ENCODE assay signal across 11 mouse cellular contexts in the genomic region with DNA sequence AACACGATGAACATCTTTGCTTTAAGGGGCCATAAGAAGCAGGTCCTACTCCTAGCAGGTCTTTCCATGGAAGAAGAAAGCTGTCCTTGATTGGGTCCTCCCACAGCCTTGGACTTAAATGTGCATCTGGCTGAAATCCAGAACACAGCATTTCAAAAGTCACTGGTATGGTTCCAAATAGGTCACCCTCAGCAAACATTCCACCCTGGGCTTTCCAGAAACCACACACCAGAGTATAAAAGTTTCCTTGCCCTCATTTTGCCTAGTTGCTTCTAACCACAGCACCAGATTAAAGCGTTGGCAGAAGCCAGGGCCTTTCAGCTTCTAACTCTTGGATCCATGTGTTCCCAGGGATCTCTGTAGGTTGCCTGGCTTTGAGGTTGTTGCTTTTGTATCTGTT. TPM values are rescaled to one million over a fixed set of nuclear protein-coding genes. Genes with fewer than 3 reads are reported as not detected.
DNase-seq lines count a peak whose midpoint lies in the region; ATAC-seq and TF ChIP-seq lines count a peak whose summit lies in the region.
"Had no signal": no experiment of that assay in that cellular context is flagged by ENCODE, and none has a peak within 500 bp of the region (broad histone marks: within the 10 kb centered on the region; RNA-seq: fewer than 3 reads in every experiment).

No protein-coding gene starts in this region.

- H3K4me3 ChIP-seq in lung, postnatal 0 days (ENCODE audit: low read depth, low read length), result no peak overlapping the region
- no peak overlapping the region for H3K4me3 ChIP-seq in hindbrain, embryonic 12.5 days
- H3K4me3 ChIP-seq: forebrain, embryonic 12.5 days; hindbrain, embryonic 15.5 days; midbrain, embryonic 12.5 days had no signal

- no peak overlapping the region for H3K9ac ChIP-seq in lung, postnatal 0 days (replicated peaks; ENCODE audit: low read depth)
- H3K9ac ChIP-seq in hindbrain, embryonic 12.5 days, result no peak overlapping the region
- H3K9ac ChIP-seq: forebrain, embryonic 12.5 days; hindbrain, embryonic 15.5 days; midbrain, embryonic 12.5 days had no signal

- peak; percentile 62 for ATAC-seq in lung, postnatal 0 days
- no peak for ATAC-seq in hindbrain, embryonic 12.5 days (ENCODE audit: low FRiP score)

- H3K4me2 ChIP-seq in lung, postnatal 0 days (replicated peaks; ENCODE audit: low read depth, low read length), result no peak overlapping the region
- no peak overlapping the region for H3K4me2 ChIP-seq in hindbrain, embryonic 12.5 days (replicated peaks)
- H3K4me2 ChIP-seq: forebrain, embryonic 12.5 days; hindbrain, embryonic 15.5 days; midbrain, embryonic 12.5 days had no signal

- no peaks in the 10 kb centered on the region for H3K27me3 ChIP-seq in lung, postnatal 0 days (replicated peaks; ENCODE audit: insufficient read depth, low read length)
- H3K27me3 ChIP-seq in hindbrain, embryonic 12.5 days, result no peaks in the 10 kb centered on the region
- H3K27me3 ChIP-seq: forebrain, embryonic 12.5 days; hindbrain, embryonic 15.5 days; midbrain, embryonic 12.5 days had no signal

- peak; percentile 15 to 56 for DNase-seq in kidney, adult 8-10 months
- DNase-seq in kidney, postnatal 4 days, result no peak
- peak; percentile 66 to 92 for DNase-seq in adrenal gland, adult (ENCODE audit: inconsistent age in 2 of 2, low spot score in 1 of 2)
- peak; percentile 63 for DNase-seq in fat pad, adult 2 months (ENCODE audit: extremely low read depth, low read depth, low spot score)
- DNase-seq in lung, postnatal 0 days (ENCODE audit: low spot score), result peak; percentile 88
- DNase-seq in embryo, embryonic 10 days (ENCODE audit: low spot score), result no peak
- DNase-seq: left cerebral cortex, postnatal 4 days had no signal

- peaks cover 16% of the 10 kb centered on the region; the same call in 1 of the 2 replicates for H3K4me1 ChIP-seq in lung, postnatal 0 days (ENCODE audit: insufficient read depth, low read depth, low read length)
- no peaks in the 10 kb centered on the region for H3K4me1 ChIP-seq in hindbrain, embryonic 12.5 days
- H3K4me1 ChIP-seq: hindbrain, embryonic 15.5 days had no signal

- peak; percentile 38; the same call in 1 of the 2 replicates for TF ChIP-seq EP300 in lung, postnatal 0 days (IDR thresholded peaks at IDR 0.05)

- no peak for TF ChIP-seq CTCF in lung, postnatal 0 days (IDR thresholded peaks at IDR 0.05)

- 57% methylated on average over 2 of the region's 2 CpGs for WGBS in lung, postnatal 0 days
- 79% methylated on average over 2 of the region's 2 CpGs for WGBS in hindbrain, embryonic 12.5 days

- no peaks in the 10 kb centered on the region for H3K9me3 ChIP-seq in lung, postnatal 0 days (ENCODE audit: low read length)
- H3K9me3 ChIP-seq in hindbrain, embryonic 12.5 days (replicated peaks), result no peaks in the 10 kb centered on the region
- H3K9me3 ChIP-seq: forebrain, embryonic 12.5 days; hindbrain, embryonic 15.5 days; midbrain, embryonic 12.5 days had no signal

- no peaks in the 10 kb centered on the region for H3K36me3 ChIP-seq in lung, postnatal 0 days (ENCODE audit: insufficient read depth, low read length)
- H3K36me3 ChIP-seq in hindbrain, embryonic 12.5 days, result no peaks in the 10 kb centered on the region
- H3K36me3 ChIP-seq: forebrain, embryonic 12.5 days; hindbrain, embryonic 15.5 days; midbrain, embryonic 12.5 days had no signal

- peak overlapping the region; percentile 65 for H3K27ac ChIP-seq in lung, postnatal 0 days (ENCODE audit: low read length)
- no peak overlapping the region for H3K27ac ChIP-seq in hindbrain, embryonic 12.5 days
- H3K27ac ChIP-seq: forebrain, embryonic 12.5 days; hindbrain, embryonic 15.5 days; midbrain, embryonic 12.5 days had no signal

RNA-seq across cellular contexts. Expression of a gene that starts 49.7 kb away (rescaled TPM):
- polyA plus RNA-seq in lung, postnatal 0 days (2015; fragmentation: Nextera tagmentation; extraction: Ambion mirVana), result 379 and 423 TPM in 2 replicates
- polyA plus RNA-seq in hindbrain, embryonic 12.5 days (2016; fragmentation: Nextera tagmentation; extraction: Ambion mirVana), result 344 and 432 TPM in 2 replicates

Comparison
In these comparisons a context has a peak if more than half of its experiments do, and no peak if none do; other contexts are left out.
1. DNase-seq: peak in kidney, adult 8-10 months (2 of 2), adrenal gland, adult (2 of 2), fat pad, adult 2 months (single experiment) and lung, postnatal 0 days (single experiment); none in kidney, postnatal 4 days (0 of 2) and embryo, embryonic 10 days (single experiment).